Mouse (Mus musculus) stomach, embryonic 16.5 days (tissue): ENCODE results near the gene Tarbp2. TPM values are rescaled to one million over a fixed set of nuclear protein-coding genes. Genes with fewer than 3 reads are reported as not detected.

ENCODE experiments used
- ATAC-seq: fragments of 200-750 bp; cut with Nextera tagmentation; 2 replicates; pipeline ENCODE4 v1.8.0; 2017; ENCODE audit warnings: moderate number of reproducible peaks, moderate TSS enrichment; ENCODE audit not compliant: insufficient read depth, low FRiP score
- H3K27ac ChIP-seq: fragments of 300-500 bp; sonication (generic); 2 replicates; pipeline ENCODE4 v1.5.1; 2014; ENCODE audit warnings: low read length
- H3K27me3 ChIP-seq: fragments of 300-500 bp; sonication (generic); 2 replicates; pipeline ENCODE4 v1.6.1; 2014; ENCODE audit warnings: low read length, control low read depth, mixed read lengths; ENCODE audit not compliant: control insufficient read depth, insufficient read depth
- H3K36me3 ChIP-seq: fragments of 300-500 bp; sonication (generic); 2 replicates; pipeline ENCODE4 v1.6.1; 2014; ENCODE audit warnings: low read length; ENCODE audit not compliant: control insufficient read depth, insufficient read depth
- H3K4me1 ChIP-seq: fragments of 300-500 bp; sonication (generic); 2 replicates; pipeline ENCODE4 v1.6.1; 2014; ENCODE audit warnings: low read length, control low read depth, mixed read lengths; ENCODE audit not compliant: control insufficient read depth, insufficient read depth
- H3K4me2 ChIP-seq: fragments of 300-500 bp; sonication (generic); 2 replicates; pipeline ENCODE4 v1.6.1; 2014; ENCODE audit warnings: low read depth, low read length, mixed read lengths
- H3K4me3 ChIP-seq: fragments of 300-500 bp; sonication (generic); replicated peaks from 2 replicates; pipeline ENCODE4 v1.5.1; 2014; ENCODE audit warnings: mild to moderate bottlenecking, low read length
- H3K9ac ChIP-seq: fragments of 300-500 bp; sonication (generic); 2 replicates; pipeline ENCODE4 v1.6.1; 2014; ENCODE audit warnings: low read length
- H3K9me3 ChIP-seq: fragments of 300-500 bp; sonication (generic); replicated peaks from 2 replicates; pipeline ENCODE4 v1.6.1; 2016; ENCODE audit warnings: low read length, control low read depth; ENCODE audit not compliant: control insufficient read depth
- WGBS: fragments of 180-500 bp; shearing (Covaris S2); extraction: QIAGEN DNeasy Blood & Tissue Kit; methylation state at CpG from one replicate; pipeline ENCODE4 v1.1.7; 2014; 5-methylcytosine and 5-hydroxymethylcytosine counted together
- polyA plus RNA-seq: library from polyadenylated mRNA; unstranded; fragments of >200 nt; fragmentation: Nextera tagmentation; extraction: Ambion mirVana; gene quantifications from 2 replicates; pipeline ENCODE4 v1.2.1, GENCODE M21; 2015

The Tarbp2 gene
- polyA plus RNA-seq, 1 experiment from 2014 or later, result 87.0 TPM

DNA sequence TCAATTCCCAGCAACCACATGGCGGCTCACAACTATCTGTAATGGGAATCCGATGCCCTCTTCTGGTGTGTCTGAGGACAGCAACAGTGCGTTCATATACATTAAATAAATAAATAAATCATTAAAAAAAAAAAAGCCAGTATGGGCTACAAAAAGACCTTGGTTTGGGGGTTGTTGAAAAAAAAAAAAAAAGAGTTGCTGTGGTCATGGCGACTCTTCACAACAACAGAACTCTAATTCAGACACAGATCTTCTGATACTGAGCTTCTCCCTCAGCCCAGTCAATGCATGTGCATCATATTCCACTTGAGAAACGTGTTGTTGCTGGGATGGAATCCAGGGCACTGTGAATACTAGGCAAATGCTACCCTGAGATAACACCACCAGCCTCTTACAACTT, 34.6 kb downstream of the Tarbp2 start:
- H3K4me3 ChIP-seq, result no peak overlapping the region
- H3K4me2 ChIP-seq, result no peak overlapping the region
- no peaks in the 10 kb centered on the region for H3K27me3 ChIP-seq
- H3K27ac ChIP-seq, result no peak overlapping the region
- H3K4me1 ChIP-seq, result no peaks in the 10 kb centered on the region
- ATAC-seq, result no peak
- H3K9ac ChIP-seq, result no peak overlapping the region
- peaks cover 27% of the 10 kb centered on the region for H3K36me3 ChIP-seq
- WGBS, result 98% methylated on average over 5 of the region's 5 CpGs
- H3K9me3 ChIP-seq, result no peaks in the 10 kb centered on the region

DNA sequence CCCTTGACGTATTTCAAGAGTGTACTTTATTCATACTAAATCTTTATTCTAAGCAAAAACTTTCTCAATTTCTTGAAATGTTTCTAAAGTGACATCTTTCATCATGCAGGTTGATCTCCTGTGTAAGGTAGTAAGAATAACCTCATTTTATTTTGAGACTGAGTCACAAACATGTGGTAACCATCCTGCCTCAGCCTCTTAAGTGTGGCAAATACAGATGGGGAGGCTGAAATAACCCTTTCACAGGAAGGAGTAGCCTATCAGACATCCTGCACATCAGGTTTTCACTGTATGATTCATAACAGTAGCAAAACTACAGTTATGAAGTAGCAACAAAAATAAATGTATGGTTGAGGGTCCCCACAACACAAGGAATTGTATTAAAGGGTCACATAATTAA, 37.6 kb downstream of the Tarbp2 start:
- no peak overlapping the region for H3K27ac ChIP-seq
- ATAC-seq, result no peak
- H3K9me3 ChIP-seq, result no peaks in the 10 kb centered on the region
- no peak overlapping the region for H3K9ac ChIP-seq
- H3K4me3 ChIP-seq, result no peak overlapping the region
- H3K27me3 ChIP-seq, result no peaks in the 10 kb centered on the region
- no peak overlapping the region for H3K4me2 ChIP-seq
- no peaks in the 10 kb centered on the region for H3K4me1 ChIP-seq
- WGBS, result 96% methylated on average over 1 of the region's 1 CpGs
- peaks cover 29% of the 10 kb centered on the region for H3K36me3 ChIP-seq

- no peaks in the 10 kb centered on the region for H3K9me3 ChIP-seq
- 0 out of 2 replicates have a peak overlapping the region, but pooled peaks have one; percentile 19 for H3K27ac ChIP-seq
- peaks cover 25% of the 10 kb centered on the region for H3K36me3 ChIP-seq
- H3K4me2 ChIP-seq, result no peak overlapping the region
- no peaks in the 10 kb centered on the region for H3K27me3 ChIP-seq
- no peak for ATAC-seq
- no peak overlapping the region for H3K9ac ChIP-seq
- no peak overlapping the region for H3K4me3 ChIP-seq
- no peaks in the 10 kb centered on the region for H3K4me1 ChIP-seq
Measured at GRCm38 (mm10) chr15:102557580-102557979, 39.6 kb downstream of the Tarbp2 start.

DNA sequence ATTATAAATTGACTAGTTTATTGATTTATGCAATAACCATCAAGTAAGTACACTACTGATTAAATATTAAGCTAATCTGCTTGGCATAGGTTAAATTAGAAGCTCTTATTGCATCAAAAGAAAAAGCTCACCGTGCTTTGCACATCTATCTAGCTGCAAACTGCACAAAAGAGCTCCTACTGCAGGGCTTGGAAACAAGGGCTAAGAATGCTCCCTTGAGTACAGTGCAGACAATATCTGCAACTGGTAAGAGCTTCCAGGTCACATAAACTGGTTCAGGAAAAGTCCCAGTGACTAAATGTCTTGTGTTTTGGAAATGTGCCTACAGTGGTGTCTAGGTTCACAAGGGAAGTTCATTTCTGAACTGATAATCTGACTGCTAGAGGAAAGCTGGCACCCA, 44.5 kb downstream of the Tarbp2 start:
- 88% methylated on average over 1 of the region's 1 CpGs for WGBS
- H3K36me3 ChIP-seq, result peaks cover 6% of the 10 kb centered on the region; the same call in 1 of the 2 replicates

GRCm38 (mm10) chr15:102563061-102563460, 45.1 kb downstream of the Tarbp2 start:
- no peak for ATAC-seq
- H3K4me2 ChIP-seq, result no peak overlapping the region
- H3K9ac ChIP-seq, result no peak overlapping the region
- no peaks in the 10 kb centered on the region for H3K9me3 ChIP-seq
- H3K27ac ChIP-seq, result no peak overlapping the region
- H3K4me3 ChIP-seq, result no peak overlapping the region
- H3K27me3 ChIP-seq, result no peaks in the 10 kb centered on the region
- no peaks in the 10 kb centered on the region for H3K4me1 ChIP-seq
- WGBS, result 79% methylated on average over 3 of the region's 3 CpGs
- H3K36me3 ChIP-seq, result peaks cover 6% of the 10 kb centered on the region; the same call in 1 of the 2 replicates

More for the DNA sequence above, 44.5 kb downstream of the Tarbp2 start:
- Histone ChIP-seq H3K4me1 (no peaks in the 10 kb centered on the region), H3K4me2 (no peak overlapping the region), H3K27ac (no peak overlapping the region), H3K9ac (no peak overlapping the region), H3K27me3 (no peaks in the 10 kb centered on the region), H3K4me3 (no peak overlapping the region), H3K9me3 (no peaks in the 10 kb centered on the region)
- no peak for ATAC-seq

- 90% methylated on average over 5 of the region's 5 CpGs for WGBS
- no peak overlapping the region for H3K4me3 ChIP-seq
- no peak for ATAC-seq
- peaks cover 6% of the 10 kb centered on the region; the same call in 1 of the 2 replicates for H3K36me3 ChIP-seq
- H3K27ac ChIP-seq, result no peak overlapping the region
- H3K4me2 ChIP-seq, result no peak overlapping the region
- H3K4me1 ChIP-seq, result no peaks in the 10 kb centered on the region
- H3K9me3 ChIP-seq, result no peaks in the 10 kb centered on the region
- no peaks in the 10 kb centered on the region for H3K27me3 ChIP-seq
- no peak overlapping the region for H3K9ac ChIP-seq
Measured at GRCm38 (mm10) chr15:102563681-102564080, 45.7 kb downstream of the Tarbp2 start.

DNA sequence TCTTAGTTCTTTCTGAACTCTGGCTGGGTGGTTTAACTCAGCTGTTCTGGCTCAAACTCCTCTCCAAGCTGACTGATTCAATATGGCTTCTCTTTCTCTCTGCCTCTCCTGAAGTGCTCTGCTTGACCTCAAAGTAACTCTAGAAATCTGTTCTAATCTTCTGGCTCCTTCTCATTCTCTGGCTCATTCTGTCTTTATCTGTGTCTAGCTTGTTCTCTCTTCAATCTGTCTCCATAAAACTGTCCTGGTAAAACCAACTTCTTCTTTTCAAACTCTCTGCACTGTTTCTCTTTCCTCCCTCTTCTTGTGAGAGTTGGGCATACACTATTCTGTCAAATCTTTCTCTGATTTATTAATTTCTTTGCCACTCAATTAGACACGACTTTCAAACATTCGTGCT, 49.9 kb downstream of the Tarbp2 start:
- no peak overlapping the region for H3K4me3 ChIP-seq
- H3K27me3 ChIP-seq, result no peaks in the 10 kb centered on the region
- H3K27ac ChIP-seq, result no peak overlapping the region
- no peak overlapping the region for H3K4me2 ChIP-seq
- no peak overlapping the region for H3K9ac ChIP-seq
- H3K9me3 ChIP-seq, result no peaks in the 10 kb centered on the region
- ATAC-seq, result no peak
- WGBS, result 67% methylated on average over 2 of the region's 2 CpGs
- H3K4me1 ChIP-seq, result no peaks in the 10 kb centered on the region
- H3K36me3 ChIP-seq, result no peaks in the 10 kb centered on the region

GRCm38 (mm10) chr15:102572081-102572480, 54.1 kb downstream of the Tarbp2 start:
- Histone ChIP-seq H3K4me2 (no peak overlapping the region), H3K27ac (no peak overlapping the region), H3K4me1 (0 out of 2 replicates have a peak, but pooled peaks cover under 1% of the 10 kb centered on the region), H3K36me3 (no peaks in the 10 kb centered on the region), H3K9me3 (no peaks in the 10 kb centered on the region), H3K9ac (no peak overlapping the region), H3K27me3 (no peaks in the 10 kb centered on the region), H3K4me3 (no peak overlapping the region)
- ATAC-seq, result no peak
- WGBS, result 53% methylated on average over 3 of the region's 3 CpGs
